Mouse (Mus musculus): ENCODE results near the gene Defb10.
"Not testable (repeated sequence)": the region's sequence is repeated elsewhere in the genome, so short reads cannot be mapped to it uniquely, and the experiment has no call there.

Defb10 gene

GRCm38 (mm10) chr8:21858586-21858985 lies at the start of gene Defb10:
Gene Defb10 (plus strand): TSS chr8:21858901.
- in situ Hi-C loops (cut with MboI; ENCODE audit: low sequenced_read_pairs): not testable (repeated sequence)

- in situ Hi-C loops (cut with MboI; ENCODE audit: low sequenced_read_pairs): not testable (repeated sequence)
Observed at GRCm38 (mm10) chr8:21885321-21885720, 26.6 kb downstream of the Defb10 start, which contains the start of gene Defb9. Gene Defb9 (minus strand): TSS chr8:21885421.

- in situ Hi-C loops (cut with MboI; ENCODE audit: low sequenced_read_pairs): not testable (repeated sequence)
Observed at GRCm38 (mm10) chr8:21906290-21906689, 47.6 kb downstream of the Defb10 start, which contains the start of gene Defb11. Gene Defb11 (minus strand): TSS chr8:21906412.
